Mouse (Mus musculus) left cerebral cortex, adult 11 months (tissue): Measurements from ENCODE around the gene Thumpd1.
"Not testable (repeated sequence)": the region's sequence is repeated elsewhere in the genome, so short reads cannot be mapped to it uniquely, and the experiment has no call there.

ENCODE experiments used
- DNase-seq: peaks from one replicate; pipeline ENCODE4 v3.0.0; 2022; ENCODE audit warnings: low spot score

Thumpd1 gene

DNA sequence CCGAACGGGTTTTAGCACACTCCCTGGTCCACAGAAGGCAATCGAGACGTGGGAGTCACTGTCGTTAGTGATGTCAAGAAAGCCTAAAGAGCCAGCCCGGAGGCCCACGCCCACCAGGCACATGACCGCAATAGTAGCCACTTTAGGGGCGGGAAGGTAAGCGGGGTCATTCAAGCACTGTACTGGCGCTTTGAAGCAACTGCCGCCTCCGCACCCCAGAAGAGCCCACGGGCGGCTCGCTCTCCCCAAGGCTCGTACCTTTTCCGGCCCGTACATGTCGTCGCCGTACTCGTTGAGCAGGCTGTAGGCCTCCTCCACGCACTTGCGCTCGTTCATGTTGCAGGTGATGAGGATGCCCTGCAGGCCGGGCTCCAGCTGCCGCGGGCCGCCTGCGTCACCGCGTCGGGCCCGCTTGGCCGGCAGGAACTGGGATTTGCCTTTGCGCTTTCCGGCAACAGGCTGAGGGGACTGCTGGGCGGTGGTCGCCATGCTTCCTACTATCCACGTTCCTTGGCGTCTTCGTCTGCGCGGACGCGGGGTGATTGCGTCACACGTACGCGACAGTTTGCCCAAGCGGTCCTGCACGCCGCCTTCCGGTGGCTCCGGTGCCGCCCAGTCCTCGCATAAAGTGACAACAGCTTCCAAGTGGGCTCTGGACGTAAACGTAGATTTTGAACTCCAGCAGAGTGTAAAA is at the start of gene Thumpd1:
Gene Thumpd1 (minus strand): TSS at position 546 of the 694 bp plus-strand sequence.
- DNase-seq = peak; percentile 86

GRCm38 (mm10) chr7:119769895-119770294 is 49.3 kb upstream of the Thumpd1 start:
- DNase-seq = no peak

- DNase-seq = no peak
Measured at GRCm38 (mm10) chr7:119766996-119767395, 46.4 kb upstream of the Thumpd1 start.

GRCm38 (mm10) chr7:119764377-119764776 is 43.8 kb upstream of the Thumpd1 start:
- DNase-seq = no peak

DNA sequence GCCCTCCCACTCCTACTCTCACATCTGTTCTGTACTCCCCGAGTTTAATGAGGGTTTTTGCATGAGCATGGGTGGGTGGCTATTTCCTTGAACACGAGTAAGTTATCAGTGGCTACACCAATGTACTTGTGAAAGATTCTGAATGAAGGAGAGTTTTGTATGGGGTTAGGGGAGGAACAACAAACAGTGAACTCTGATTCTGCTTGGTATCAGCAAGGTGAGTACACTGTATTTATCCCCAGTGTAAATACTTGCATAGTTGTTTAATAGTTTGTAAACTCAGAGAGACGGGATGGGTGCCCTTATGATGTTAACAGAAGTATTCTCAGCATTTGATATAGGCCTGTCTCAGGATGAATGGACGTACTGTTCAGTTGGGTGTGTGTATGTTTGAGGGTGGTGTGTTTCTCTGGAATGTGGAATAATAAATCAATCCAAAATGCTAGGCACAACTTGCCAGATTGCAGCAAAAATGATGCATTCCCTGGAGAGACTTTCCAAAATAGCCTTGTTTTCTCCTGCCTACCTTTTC is 41.6 kb upstream of the Thumpd1 start:
- no peak for DNase-seq

GRCm38 (mm10) chr7:119760527-119760951 is 39.9 kb upstream of the Thumpd1 start, which contains the start of gene Acsm3:
Acsm3 (plus strand) TSS chr7:119760923.
- DNase-seq = no peak

DNA sequence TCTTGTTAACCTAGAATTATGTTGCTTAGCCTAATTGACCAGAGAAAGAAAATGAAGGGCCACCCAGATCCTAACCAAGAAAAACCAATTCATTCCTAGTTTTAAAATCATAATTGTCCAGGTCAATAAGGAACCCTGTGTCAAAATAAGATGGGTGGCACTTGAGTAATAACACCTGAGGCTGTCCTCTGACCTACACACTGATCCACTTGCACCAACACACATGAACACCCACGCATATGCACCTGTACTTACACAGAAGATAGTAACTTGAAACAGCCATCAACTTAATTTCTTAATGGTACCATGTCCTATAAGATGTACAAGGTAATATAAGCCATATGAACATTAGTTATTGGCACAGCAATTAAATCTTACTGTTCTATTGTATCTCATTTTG is 33.1 kb upstream of the Thumpd1 start:
- no peak for DNase-seq

DNA sequence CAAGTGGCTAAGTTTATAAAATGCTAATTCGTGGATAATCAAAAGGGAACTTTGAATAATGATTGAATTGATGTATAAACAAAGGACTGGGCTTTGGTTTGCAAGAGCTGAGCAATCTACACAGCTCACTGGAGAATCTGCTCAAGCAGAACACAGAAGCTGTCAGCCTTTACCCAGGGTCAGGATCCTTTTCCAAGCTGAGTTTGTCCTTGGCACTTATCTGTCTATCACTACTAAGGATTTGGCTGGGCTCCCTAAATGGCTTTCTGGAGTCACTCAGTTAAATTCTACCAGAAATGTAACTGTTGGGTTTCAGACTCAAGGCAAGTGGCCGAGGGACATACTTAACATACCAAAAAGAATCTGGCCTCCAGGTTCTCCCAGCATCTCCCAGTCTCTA is 29.3 kb upstream of the Thumpd1 start:
- no peak for DNase-seq

DNA sequence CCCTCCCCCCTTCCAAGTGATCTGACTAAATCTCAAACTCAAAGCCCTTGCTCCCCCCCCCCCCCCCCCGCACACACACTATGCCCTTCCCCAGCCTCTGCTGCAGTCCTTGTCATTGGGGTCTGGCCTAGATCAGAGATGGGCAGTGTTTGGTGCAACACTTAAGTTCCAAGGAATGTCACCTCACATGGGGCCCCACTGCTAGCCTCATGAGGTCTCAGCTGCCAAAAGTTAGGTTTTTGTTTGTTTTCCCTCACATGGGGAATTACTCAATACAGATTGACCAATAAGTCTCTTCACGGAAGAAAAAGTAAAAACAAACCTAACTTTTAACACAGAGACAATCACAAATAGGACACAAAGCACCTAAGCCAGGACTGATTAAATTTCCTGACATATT is 28.2 kb upstream of the Thumpd1 start:
- no peak for DNase-seq

GRCm38 (mm10) chr7:119745869-119746268 is 25.3 kb upstream of the Thumpd1 start:
- DNase-seq = no peak

DNA sequence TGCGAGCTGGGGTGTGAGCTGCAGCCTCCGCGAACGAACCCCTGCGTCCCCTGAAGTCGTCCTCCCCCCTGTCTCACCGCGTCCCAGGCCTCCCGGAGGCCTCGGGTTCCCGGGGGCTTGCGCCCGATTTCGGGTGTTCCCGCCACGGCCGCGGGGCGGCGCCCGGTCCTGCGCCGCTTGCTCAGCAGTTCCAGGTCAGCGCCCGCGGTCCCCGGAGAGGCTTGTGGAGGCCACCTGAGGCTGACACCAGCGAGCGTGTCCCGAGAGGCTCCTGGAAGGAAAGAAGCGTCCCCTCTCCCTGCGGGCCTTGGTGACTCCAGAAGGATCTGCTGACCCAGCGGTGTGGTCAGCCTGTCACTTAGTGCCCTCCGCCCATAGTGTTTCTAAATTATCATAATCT is 23.7 kb upstream of the Thumpd1 start:
- DNase-seq = no peak

DNA sequence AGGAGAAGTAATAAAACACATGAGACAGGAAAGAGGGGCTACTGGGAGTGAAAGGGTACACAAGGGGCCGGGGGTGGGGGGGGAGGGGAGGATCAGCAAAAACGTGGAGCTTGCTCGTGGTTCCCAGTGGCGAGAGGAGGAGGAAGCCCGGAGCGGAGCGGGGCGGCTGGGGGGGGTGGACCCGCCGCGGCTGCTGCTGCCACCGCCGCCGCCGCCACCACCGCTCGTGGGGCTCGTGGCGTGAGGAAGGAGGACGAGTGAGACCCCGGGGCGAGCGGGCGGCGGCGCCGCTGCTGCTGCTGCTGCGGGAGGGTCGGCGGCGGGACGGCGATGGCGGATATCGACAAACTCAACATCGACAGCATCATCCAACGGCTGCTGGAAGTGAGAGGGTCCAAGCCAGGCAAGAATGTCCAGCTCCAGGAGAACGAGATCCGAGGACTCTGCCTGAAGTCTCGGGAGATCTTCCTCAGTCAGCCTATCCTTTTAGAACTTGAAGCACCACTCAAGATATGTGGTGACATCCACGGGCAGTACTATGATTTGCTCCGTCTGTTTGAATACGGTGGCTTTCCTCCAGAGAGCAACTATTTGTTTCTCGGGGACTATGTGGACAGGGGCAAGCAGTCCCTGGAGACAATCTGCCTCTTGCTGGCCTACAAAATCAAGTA is 19.3 kb upstream of the Thumpd1 start:
- not testable (repeated sequence) for DNase-seq

- DNase-seq = no peak
Measured at GRCm38 (mm10) chr7:119738877-119739276, 18.3 kb upstream of the Thumpd1 start.

DNA sequence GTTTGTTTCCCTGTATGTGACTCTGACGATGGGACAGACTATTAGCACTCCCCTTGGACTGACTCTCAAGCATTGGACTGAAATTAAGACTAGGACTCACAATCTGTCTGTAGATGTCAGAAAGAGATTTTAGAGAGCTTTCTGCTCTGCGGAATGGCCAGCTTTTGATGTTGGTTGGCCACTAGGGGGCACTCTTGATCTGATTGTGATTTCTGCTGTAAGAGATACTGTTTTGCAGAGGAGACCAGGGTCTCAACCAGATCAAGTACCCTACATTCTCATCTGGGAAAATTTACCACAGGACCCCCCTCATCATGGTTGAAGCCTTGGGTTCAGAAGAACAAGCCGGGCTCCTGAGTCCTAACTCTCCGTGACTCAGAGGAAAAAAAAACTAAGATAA is 10.7 kb upstream of the Thumpd1 start:
- not testable (repeated sequence) for DNase-seq

- DNase-seq = no peak
Measured at GRCm38 (mm10) chr7:119727621-119728020, 7.0 kb upstream of the Thumpd1 start.

GRCm38 (mm10) chr7:119720947-119721310 is 331 bp upstream of the Thumpd1 start:
- no peak for DNase-seq

DNA sequence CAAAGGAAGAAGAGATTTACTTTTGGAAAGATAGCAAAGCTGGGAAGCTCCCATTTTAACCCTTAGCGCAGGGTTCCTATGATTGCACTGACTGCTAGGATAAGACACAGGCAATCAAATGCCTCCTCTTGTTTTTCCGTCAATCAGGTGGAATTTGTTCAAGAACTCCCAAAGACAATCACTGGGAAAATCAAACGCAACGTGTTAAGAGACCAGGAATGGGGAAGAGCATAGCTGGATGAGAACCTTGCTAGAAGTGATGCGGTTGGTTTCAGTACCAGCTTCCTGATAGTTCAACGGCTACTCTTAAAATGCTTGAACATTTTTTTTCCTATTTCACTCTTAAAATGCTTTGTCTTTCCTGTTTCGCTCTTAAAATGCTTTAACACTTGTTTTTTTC is 6.5 kb downstream of the Thumpd1 start:
- DNase-seq = no peak

DNA sequence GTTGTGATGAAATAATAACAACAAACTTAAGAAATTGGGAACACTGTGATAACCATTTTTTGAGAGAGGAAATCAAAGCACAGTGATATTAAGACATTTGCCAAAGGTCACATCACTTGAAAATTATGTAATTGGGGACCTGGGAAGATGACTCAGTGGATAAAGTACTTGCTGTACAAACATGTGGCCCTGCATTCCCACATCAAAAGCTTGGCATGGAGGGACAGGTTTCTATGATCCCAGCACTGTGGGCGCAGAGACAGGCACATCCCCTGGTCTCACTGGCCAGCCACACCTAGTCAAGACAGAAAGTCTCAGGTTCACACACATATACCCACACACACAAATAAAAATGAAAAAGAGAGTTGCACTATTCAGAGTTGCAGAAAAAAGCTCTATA is 25.7 kb downstream of the Thumpd1 start:
- DNase-seq = no peak

DNA sequence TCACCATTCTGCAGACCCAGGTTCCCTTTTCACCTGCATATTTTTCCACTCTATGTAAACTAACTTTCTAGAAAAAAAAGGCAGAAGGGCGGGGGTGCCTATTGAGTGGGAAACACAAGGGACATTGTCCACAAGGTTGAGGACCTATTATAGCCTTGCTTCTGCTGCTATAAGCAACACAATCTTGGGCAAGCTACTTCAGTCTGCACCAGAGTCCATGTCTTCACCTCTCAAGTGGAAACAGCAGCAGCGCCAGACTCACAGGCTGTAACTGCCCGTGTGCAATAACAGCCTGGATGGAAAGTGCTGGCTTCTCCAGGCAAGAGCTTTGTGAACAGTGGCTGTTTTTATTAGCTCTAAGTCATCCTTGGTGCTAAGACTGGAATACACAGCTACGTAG is 28.3 kb downstream of the Thumpd1 start:
- no peak for DNase-seq

DNA sequence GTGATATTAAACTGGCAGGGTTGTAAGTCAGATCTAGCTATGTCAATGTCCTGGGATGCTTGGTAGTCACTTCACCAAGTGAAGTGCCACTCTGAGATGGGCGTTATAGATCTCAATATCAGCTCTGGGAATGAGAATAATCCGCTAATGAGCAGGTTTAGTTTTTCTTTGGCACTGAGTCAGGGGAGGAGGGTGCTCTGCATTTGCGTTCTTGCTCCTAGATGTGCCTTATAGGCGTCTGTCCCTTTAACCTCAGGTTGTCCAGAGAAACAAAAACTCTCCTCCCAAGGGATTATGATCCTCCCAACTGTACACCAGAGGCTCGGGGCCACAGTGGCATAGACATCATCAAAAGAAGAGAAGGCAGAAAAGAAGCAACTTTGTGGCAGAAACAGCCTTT is 30.9 kb downstream of the Thumpd1 start, which contains the start of gene Acsm4:
Gene Acsm4 (plus strand): TSS at position 301 of the 400 bp plus-strand sequence.
- no peak for DNase-seq

DNA sequence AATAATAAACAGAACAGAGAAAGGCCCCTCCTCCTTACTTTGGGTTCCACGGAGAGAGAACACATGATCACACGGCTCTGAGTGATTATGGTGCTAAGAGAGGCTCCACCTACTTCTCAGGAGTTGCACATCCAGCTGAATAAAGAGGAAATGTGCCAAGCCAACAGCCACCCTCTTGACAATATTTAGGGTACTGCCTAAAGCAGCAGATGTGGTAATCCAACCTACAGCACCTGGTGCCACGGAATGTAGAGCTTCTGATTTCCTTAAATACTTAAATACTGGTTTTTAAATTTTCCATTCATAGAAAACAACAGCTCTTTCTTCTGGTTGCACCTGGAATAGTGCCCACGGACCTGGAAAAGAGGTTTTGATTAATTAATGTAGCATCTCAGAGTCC is 37.9 kb downstream of the Thumpd1 start:
- no peak for DNase-seq

DNA sequence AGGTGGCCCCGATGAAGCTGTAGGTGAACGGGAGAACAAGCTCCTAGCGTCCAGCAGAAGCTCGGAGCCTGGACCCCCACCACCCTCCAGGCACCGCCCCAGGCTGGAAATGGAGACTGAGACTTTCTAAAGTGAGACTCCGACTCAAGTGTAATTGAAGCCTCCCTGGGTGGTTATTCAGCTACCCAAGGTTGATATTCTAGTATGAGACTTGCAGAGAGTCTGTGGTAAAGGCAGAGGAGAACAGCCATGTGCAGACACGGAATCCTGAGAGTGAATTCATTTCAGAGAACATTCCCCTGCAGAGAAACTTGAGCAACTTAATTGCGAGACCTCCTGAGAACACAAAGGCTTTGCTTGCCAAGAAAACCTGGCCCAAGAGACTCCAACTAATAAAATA is 40.5 kb downstream of the Thumpd1 start:
- DNase-seq = no peak

DNA sequence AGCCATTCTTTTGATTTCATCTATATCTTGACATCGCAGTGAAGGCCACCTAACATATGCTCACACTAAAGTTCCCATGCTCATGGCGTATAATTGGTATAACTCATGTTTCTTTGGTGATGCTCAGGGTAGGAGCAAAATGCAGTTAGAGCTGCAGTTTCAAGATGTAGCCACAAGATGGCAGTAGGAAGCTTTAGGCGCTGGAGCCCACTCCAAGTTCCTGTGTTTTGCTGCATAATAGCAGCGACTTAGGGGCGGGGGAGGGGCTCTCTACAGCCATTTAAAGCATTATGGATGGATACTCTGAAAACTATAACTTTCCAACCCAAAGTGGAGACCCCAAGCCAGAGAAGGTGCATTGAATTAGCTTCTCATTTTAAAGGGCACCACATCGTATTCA is 47.1 kb downstream of the Thumpd1 start:
- DNase-seq = peak; percentile 11
